Mouse (Mus musculus) embryonic facial prominence, embryonic 14.5 days (tissue): ENCODE measurements at regions not wholly inside any gene's neighbourhood (a gene's known extent, or its start where the extent isn't known, plus 50 kb on each side); places are given as distances from the start of the nearest gene placed in this dataset.
A peak's percentile ranks its signal among the peaks of the same experiment; 100 is the strongest.

Experiments
- ATAC-seq: fragments of 200-750 bp; cut with Nextera tagmentation; 2 replicates; pipeline ENCODE4 v1.8.0; 2017; ENCODE audit warnings: low read depth, moderate number of reproducible peaks, moderate TSS enrichment
- DNase-seq: peaks from one replicate; pipeline ENCODE4 v3.0.0-alpha.2; 2015; ENCODE audit warnings: low spot score
- H3K27ac ChIP-seq: fragments of 300-500 bp; sonication (generic); replicated peaks from 2 replicates; pipeline ENCODE4 v1.5.1; 2014; ENCODE audit warnings: low read depth, mild to moderate bottlenecking, low read length, moderate library complexity
- H3K27me3 ChIP-seq: fragments of 300-500 bp; sonication (generic); replicated peaks from 2 replicates; pipeline ENCODE4 v1.6.1; 2014; ENCODE audit warnings: low read length; ENCODE audit not compliant: control insufficient read depth, insufficient read depth
- H3K36me3 ChIP-seq: fragments of 300-500 bp; sonication (generic); 2 replicates; pipeline ENCODE4 v1.6.1; 2014; ENCODE audit warnings: low read length, mixed read lengths; ENCODE audit not compliant: control insufficient read depth, insufficient read depth
- H3K4me1 ChIP-seq: fragments of 300-500 bp; sonication (generic); 2 replicates; pipeline ENCODE4 v1.6.1; 2014; ENCODE audit warnings: antibody characterized with exemption, low read length; ENCODE audit not compliant: control insufficient read depth, insufficient read depth
- H3K4me2 ChIP-seq: fragments of 300-500 bp; sonication (generic); 2 replicates; pipeline ENCODE4 v1.6.1; 2014; ENCODE audit warnings: low read depth, mild to moderate bottlenecking, low read length, moderate library complexity, mixed read lengths
- H3K4me3 ChIP-seq: fragments of 300-500 bp; sonication (generic); 2 replicates; pipeline ENCODE4 v1.5.1; 2014; ENCODE audit warnings: low read depth, mild to moderate bottlenecking, low read length
- H3K9ac ChIP-seq: fragments of 300-500 bp; sonication (generic); 2 replicates; pipeline ENCODE4 v1.6.1; 2014; ENCODE audit warnings: low read depth, mild to moderate bottlenecking, low read length, moderate library complexity, mixed read lengths
- H3K9me3 ChIP-seq: fragments of 300-500 bp; sonication (generic); 2 replicates; pipeline ENCODE4 v1.6.1; 2016; ENCODE audit warnings: low read length; ENCODE audit not compliant: control insufficient read depth
- WGBS: fragments of 180-500 bp; shearing (Covaris S2); extraction: QIAGEN DNeasy Blood & Tissue Kit; methylation state at CpG from one replicate; pipeline ENCODE4 v1.1.7; 2014; 5-methylcytosine and 5-hydroxymethylcytosine counted together

GRCm38 (mm10) chr13:79025645-79026044, 826.1 kb upstream of the Nr2f1 start:
- Histone ChIP-seq H3K4me2 (no peak overlapping the region), H3K9ac (no peak overlapping the region), H3K9me3 (no peaks in the 10 kb centered on the region), H3K4me1 (no peaks in the 10 kb centered on the region; the same call in 1 of the 2 replicates), H3K27me3 (no peaks in the 10 kb centered on the region), H3K27ac (no peak overlapping the region), H3K4me3 (no peak overlapping the region), H3K36me3 (no peaks in the 10 kb centered on the region)
- WGBS, result 64% methylated on average over 1 of the region's 1 CpGs
- no peak for ATAC-seq
- no peak for DNase-seq

GRCm38 (mm10) chr13:79018051-79018450, 818.5 kb upstream of the Nr2f1 start:
- Histone ChIP-seq H3K4me2 (no peak overlapping the region), H3K4me3 (no peak overlapping the region), H3K9ac (no peak overlapping the region), H3K9me3 (no peaks in the 10 kb centered on the region), H3K27ac (no peak overlapping the region), H3K36me3 (no peaks in the 10 kb centered on the region), H3K4me1 (no peaks in the 10 kb centered on the region), H3K27me3 (no peaks in the 10 kb centered on the region)
- DNase-seq (no peak), ATAC-seq (no peak)
- 78% methylated on average over 2 of the region's 2 CpGs for WGBS

GRCm38 (mm10) chr13:79003313-79003712, 803.8 kb upstream of the Nr2f1 start:
- no peaks in the 10 kb centered on the region for H3K9me3 ChIP-seq
- no peak overlapping the region for H3K4me2 ChIP-seq
- no peak for ATAC-seq
- no peak for DNase-seq
- no peak overlapping the region for H3K9ac ChIP-seq
- H3K4me3 ChIP-seq, result no peak overlapping the region
- no peaks in the 10 kb centered on the region for H3K36me3 ChIP-seq
- no peaks in the 10 kb centered on the region for H3K27me3 ChIP-seq
- no peak overlapping the region for H3K27ac ChIP-seq
- WGBS, result 71% methylated on average over 1 of the region's 1 CpGs
- H3K4me1 ChIP-seq, result no peaks in the 10 kb centered on the region

- no peak overlapping the region for H3K9ac ChIP-seq
- peak; percentile 28 for DNase-seq
- H3K9me3 ChIP-seq, result no peaks in the 10 kb centered on the region
Measured at GRCm38 (mm10) chr13:78998855-78999254, 799.3 kb upstream of the Nr2f1 start.

GRCm38 (mm10) chr13:78992326-78992725, 792.8 kb upstream of the Nr2f1 start:
- ATAC-seq, result no peak

More at GRCm38 (mm10) chr13:78998855-78999254, 799.3 kb upstream of the Nr2f1 start:
- H3K4me1 ChIP-seq, result no peaks in the 10 kb centered on the region
- H3K36me3 ChIP-seq, result no peaks in the 10 kb centered on the region
- no peak for ATAC-seq
- no peak overlapping the region for H3K4me2 ChIP-seq
- no peaks in the 10 kb centered on the region for H3K27me3 ChIP-seq
- no peak overlapping the region for H3K27ac ChIP-seq
- WGBS, result 40% methylated on average over 2 of the region's 2 CpGs
- no peak overlapping the region for H3K4me3 ChIP-seq

GRCm38 (mm10) chr13:78985921-78986320, 786.4 kb upstream of the Nr2f1 start:
- Histone ChIP-seq H3K27me3 (no peaks in the 10 kb centered on the region), H3K9ac (no peak overlapping the region), H3K4me1 (no peaks in the 10 kb centered on the region), H3K36me3 (no peaks in the 10 kb centered on the region), H3K27ac (no peak overlapping the region), H3K4me2 (no peak overlapping the region), H3K9me3 (no peaks in the 10 kb centered on the region), H3K4me3 (no peak overlapping the region)
- DNase-seq (no peak), ATAC-seq (no peak)
- 29% methylated on average over 3 of the region's 3 CpGs for WGBS

More at GRCm38 (mm10) chr13:78992326-78992725, 792.8 kb upstream of the Nr2f1 start:
- Histone ChIP-seq H3K27me3 (no peaks in the 10 kb centered on the region), H3K4me3 (no peak overlapping the region), H3K4me1 (no peaks in the 10 kb centered on the region), H3K4me2 (no peak overlapping the region), H3K9ac (no peak overlapping the region), H3K27ac (no peak overlapping the region), H3K36me3 (no peaks in the 10 kb centered on the region), H3K9me3 (no peaks in the 10 kb centered on the region)
- 81% methylated on average over 3 of the region's 3 CpGs for WGBS
- DNase-seq, result no peak

- H3K27me3 ChIP-seq, result no peaks in the 10 kb centered on the region
- ATAC-seq (no peak), DNase-seq (peak; percentile 3)
- H3K9me3 ChIP-seq, result no peaks in the 10 kb centered on the region
- H3K9ac ChIP-seq, result no peak overlapping the region
- no peaks in the 10 kb centered on the region for H3K4me1 ChIP-seq
- no peak overlapping the region for H3K27ac ChIP-seq
- WGBS, result 57% methylated on average over 3 of the region's 3 CpGs
- no peak overlapping the region for H3K4me3 ChIP-seq
- no peaks in the 10 kb centered on the region for H3K36me3 ChIP-seq
- no peak overlapping the region for H3K4me2 ChIP-seq
Measured at GRCm38 (mm10) chr13:78977224-78977780, 777.7 kb upstream of the Nr2f1 start.

GRCm38 (mm10) chr13:78938351-78938741, 738.8 kb upstream of the Nr2f1 start:
- DNase-seq (peak; percentile 31), ATAC-seq (no peak)
- Histone ChIP-seq H3K4me1 (peaks cover 3% of the 10 kb centered on the region; the same call in 1 of the 2 replicates), H3K4me2 (no peak overlapping the region), H3K27me3 (no peaks in the 10 kb centered on the region), H3K9me3 (no peaks in the 10 kb centered on the region), H3K27ac (no peak overlapping the region), H3K4me3 (no peak overlapping the region), H3K9ac (no peak overlapping the region), H3K36me3 (no peaks in the 10 kb centered on the region)
- WGBS, result 15% methylated on average over 5 of the region's 5 CpGs
